Mouse (Mus musculus): Measurements from ENCODE around the gene Olfr968.

The Olfr968 gene

GRCm38 (mm10) chr9:39783153-39783552 lies at the start of gene Olfr968:
Gene Olfr968 (minus strand): TSS chr9:39783253.
- DNase-seq: no peak

- DNase-seq: no peak
These were observed 25.5 kb upstream of the Olfr968 start, which contains the start of gene Olfr970 for GRCm38 (mm10) chr9:39808560-39808959. Gene Olfr970 (plus strand): TSS chr9:39808860.

DNA sequence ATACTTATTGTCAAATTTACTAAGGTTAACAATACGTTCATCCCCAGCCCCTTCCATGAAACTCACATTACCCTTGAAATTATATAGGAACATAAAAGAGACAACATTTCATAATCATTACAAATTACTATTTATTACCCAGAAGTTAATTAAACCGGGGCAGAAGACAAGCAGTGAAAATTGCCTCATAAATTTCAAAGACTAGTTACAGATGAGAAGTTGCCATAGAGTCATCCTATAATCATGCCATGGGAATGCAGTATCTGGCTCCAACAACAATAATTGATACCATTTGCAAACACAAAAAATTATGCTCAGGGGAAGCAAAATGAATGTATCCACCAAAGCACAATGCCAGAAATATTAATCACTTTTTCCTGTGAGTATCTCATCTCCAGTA lies 7.5 kb upstream of the Olfr968 start, which contains the start of gene Olfr969:
Gene Olfr969 (plus strand): TSS at position 388 of the 400 bp plus-strand sequence.
- DNase-seq: no peak

DNA sequence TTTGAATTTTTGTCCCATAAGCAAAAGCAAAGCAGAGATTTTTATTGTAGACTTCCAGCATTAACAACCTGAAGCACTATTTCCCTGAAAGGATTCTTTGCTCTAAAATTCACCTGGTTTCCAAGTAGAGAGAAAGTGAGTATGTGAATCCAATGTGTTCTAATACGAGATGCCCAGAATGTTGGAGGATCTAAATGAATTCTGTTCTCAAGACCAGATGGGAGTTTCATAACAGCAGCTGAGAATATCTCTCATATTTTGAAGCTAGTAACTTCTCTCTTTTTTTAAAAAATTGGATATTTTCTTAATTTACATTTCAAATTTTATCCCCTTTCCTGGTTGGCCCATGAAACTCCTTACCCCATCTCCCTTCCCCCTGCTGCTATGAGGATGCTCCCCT lies 36.6 kb downstream of the Olfr968 start:
- no peak for DNase-seq

DNA sequence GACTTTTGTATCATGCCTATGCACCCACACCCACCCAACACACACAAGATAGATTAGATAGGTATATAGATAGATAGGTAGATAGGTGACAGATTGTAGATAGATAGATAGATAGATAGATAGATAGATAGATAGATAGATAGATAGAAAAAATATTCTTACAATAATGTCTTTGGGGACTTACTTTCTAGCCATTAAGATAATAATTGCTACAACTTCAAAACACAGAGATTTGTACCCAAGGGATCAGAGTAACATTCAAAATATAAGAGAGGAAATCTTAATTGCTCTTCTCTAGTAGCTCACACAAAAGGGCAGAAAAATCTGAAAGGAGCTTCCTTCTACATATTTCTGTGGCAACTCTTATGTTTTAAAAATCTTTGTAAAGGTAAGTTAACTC lies 37.1 kb downstream of the Olfr968 start, which contains the start of gene Olfr967:
Gene Olfr967 (plus strand): TSS at position 301 of the 400 bp plus-strand sequence.
- DNase-seq: no peak

DNA sequence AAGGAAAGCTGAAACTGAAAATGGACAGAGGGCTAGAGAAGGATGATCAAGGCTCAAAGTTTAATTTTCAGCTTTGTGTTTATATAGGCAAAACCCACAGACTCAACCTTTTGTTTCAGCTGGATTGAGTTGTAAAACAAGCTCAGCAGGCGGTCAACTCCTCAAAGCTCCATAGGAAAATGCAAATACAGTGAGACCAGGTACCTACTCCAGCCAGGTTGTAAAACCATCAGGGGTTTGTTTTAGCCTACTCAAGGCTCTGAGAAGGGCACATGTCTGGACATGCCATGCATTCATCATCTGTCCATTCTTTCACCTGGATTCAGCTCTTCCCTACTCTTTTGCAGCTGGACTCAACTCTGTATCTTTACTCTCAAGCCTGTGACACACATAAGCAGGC lies 42.3 kb downstream of the Olfr968 start:
- DNase-seq: no peak

DNA sequence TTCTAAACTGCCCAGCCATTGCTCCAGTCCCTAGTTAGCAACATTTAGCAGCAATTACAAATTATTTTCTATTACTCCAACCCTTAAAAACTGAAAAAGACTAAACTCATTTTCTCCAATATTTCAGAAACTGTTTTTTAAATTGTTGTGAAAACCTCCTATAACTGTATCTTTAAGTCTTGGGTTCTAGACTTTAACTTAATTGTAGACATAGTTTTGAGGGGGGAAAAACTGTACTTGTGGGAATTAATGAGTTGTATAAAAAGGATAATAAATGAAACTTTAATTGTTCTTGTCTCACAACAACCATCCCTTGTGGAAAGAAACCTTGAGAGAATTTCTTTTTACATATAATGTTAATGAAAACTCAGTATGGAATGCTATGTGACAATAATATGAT lies 52.4 kb downstream of the Olfr968 start, which contains the start of gene Olfr150:
Gene Olfr150 (plus strand): TSS at position 301 of the 400 bp plus-strand sequence.
- DNase-seq: no peak

Measured in cerebellum, adult 9-10 months (tissue).